Mouse (Mus musculus) left cerebral cortex, adult 2 months (tissue): ENCODE data around the gene Bbs4. TPM values are rescaled to one million over a fixed set of nuclear protein-coding genes. Genes with fewer than 3 reads are reported as not detected.

Experiments
- DNase-seq, 2 experiments: peaks; one replicate each; pipeline ENCODE4 v3.0.0; 2021 to 2022; ENCODE audit warnings: low spot score in 2 of 2, mixed read lengths in 1 of 2; ENCODE audit errors: extremely low spot score in 1 of 2
- H3K27ac ChIP-seq: fragments of 200-600 bp; 2 replicates; pipeline ENCODE4 v1.8.1; 2022
- H3K4me3 ChIP-seq: fragments of 200-600 bp; 2 replicates; pipeline ENCODE4 v1.8.1; 2022
- CTCF ChIP-seq: fragments of 200-600 bp; IDR thresholded peaks from 2 replicates; pipeline ENCODE4 v1.8.1; 2022; ENCODE audit warnings: antibody characterized with exemption, mild to moderate bottlenecking, moderate library complexity
- intact Hi-C: fragments of 180-260 bp; cut with DNase I; formaldehyde crosslinking; loops from one replicate; pipeline ENCODE4 v1.15.1; 2025
- total RNA-seq, 2 experiments: library from RNA; stranded (reverse); gene quantifications; 2 replicates each; pipeline ENCODE4 v1.2.3; 2021

Bbs4 gene
- total RNA-seq, 2 experiments from 2014 or later, result 41.7 to 44.5 TPM

DNA sequence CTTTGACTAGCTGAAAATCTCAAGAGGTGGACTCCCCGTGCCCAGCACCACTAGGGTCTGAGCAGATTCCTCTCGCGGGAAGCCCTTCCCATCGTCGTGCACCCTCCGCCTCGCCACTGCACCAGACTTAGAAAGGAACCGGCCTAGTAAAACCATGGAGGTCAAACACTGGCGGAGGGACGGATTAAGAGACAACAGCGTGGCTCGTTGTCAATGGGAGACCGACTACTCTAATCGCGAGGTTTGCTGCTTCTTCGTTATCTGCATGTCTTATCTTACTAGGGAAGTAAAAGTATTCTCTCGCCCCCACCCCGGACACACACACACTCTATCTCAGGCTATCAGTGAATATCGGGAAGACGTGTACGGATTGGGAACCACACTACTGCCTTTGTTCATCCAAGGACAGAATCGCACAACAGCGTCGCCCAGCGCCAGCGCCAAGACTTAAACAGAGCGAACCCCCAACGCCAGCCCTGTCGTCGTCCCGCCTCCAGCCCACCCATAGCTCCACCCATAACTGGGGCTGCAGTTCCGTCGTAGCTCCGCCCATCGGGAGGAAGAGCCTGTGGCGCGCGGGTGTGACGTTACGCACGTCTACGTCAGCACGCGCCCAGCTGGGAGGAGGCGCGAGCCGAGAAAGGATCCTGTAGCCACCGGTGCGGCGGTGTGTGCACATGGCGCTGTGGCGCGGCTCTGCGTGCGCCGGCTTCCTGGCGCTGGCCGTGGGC is 62.2 kb downstream of the Bbs4 start, which contains the start of gene Adpgk:
TSS of gene Adpgk (plus strand) at position 602 of the 731 bp plus-strand sequence.
- intact Hi-C loops, result loop anchor here (1.0 kb wide), 1 partner anchor 195 kb away; the partner anchor contains the start of gene Arih1
- DNase-seq, result peak; percentile 99
- Histone ChIP-seq H3K4me3 (peak within 1 kb of the TSS; percentile 64), H3K27ac (peak within 1 kb of the TSS; percentile 86)
- TF ChIP-seq CTCF, result peak; percentile 45

DNA sequence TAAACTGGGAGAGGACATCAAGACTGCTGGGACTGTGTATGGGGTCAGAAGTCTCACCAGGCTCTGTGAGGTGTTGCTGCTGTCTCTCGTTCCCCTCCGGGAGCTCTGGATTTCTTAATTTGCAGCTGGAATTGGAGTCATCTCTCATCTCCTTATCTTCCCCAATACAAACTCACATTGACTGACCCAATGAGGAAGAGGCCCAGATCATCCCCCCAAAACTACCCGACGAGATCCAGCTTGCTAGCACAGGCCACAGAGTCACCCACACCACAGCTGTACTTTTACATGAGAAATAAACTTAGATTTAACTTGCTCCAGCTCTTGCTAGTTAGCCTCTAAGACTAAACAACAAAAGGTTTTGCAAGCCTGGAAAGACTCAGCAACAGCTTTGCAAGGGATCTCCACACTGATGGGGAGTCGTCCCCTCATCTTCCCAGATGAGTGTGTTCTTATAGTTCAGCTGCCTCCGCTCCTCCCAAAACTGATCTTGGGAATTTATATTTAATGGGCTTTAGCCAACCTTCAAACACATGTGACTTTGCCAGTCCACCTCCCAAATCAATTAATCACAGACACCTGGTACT is 63.7 kb downstream of the Bbs4 start:
- Histone ChIP-seq H3K4me3 (no peak overlapping the region), H3K27ac (no peak overlapping the region)
- intact Hi-C loops, result no loop called here
- no peak for TF ChIP-seq CTCF
- DNase-seq, result no peak

DNA sequence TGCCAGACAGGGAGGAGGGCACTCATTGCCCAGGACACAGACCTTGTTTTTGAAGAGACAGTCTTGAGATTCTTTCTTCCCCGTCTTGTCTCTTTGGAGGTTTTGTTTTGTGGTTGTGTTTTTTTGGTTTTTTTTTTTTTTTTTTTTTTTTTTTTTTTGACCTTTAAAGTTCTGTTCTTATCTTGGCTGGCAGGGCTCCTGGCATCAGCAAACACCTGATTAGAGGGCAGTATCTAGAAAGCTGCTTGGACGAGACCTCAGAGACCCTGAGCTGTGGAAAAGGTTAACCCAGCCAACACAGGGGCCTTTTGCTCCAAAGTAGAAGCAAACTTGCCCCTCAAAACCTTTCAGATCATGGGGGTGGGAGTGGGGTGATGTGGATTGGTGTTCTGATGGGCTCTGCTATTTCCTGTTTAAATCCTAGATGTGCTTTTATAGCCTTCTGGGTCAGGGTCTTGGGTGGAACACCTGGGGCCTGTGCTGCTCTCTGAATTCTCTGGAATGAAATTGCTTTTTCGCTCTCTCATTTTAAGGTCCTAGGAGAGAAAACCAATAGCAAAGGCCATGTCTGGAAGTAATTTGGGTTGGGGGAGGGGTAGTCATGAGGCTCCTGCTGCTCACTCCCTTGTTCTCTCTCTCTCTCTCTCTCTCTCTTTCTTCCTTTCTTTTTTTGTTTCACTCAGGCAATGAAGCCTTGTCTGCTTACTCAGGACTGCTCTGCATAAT is 64.5 kb downstream of the Bbs4 start:
- DNase-seq, result no peak
- Histone ChIP-seq H3K4me3 (no peak overlapping the region), H3K27ac (no peak overlapping the region)
- TF ChIP-seq CTCF, result no peak
- intact Hi-C loops, result no loop called here

DNA sequence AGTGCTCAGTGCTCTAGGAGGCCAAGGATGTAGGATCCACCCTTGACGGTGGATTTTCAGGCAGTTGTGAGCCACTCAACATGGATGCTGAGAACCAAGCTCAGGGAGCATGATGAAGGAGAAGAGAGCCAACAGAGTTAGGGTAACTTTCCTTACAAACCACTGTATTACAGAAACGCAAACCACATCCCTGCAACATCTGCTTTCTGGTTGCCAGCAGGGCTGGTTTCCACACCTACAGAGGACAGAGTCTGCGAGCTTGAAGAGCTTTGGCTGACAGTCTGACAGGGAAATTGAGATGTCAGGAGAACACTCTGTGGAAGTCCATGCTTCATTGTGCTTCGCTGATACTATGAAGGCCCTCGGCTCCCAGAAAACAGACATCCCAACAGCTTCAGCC is 65.2 kb downstream of the Bbs4 start:
- no peak for DNase-seq
- no peak for TF ChIP-seq CTCF
- intact Hi-C loops, result no loop called here
- H3K4me3 ChIP-seq, result no peak overlapping the region
- H3K27ac ChIP-seq, result no peak overlapping the region

DNA sequence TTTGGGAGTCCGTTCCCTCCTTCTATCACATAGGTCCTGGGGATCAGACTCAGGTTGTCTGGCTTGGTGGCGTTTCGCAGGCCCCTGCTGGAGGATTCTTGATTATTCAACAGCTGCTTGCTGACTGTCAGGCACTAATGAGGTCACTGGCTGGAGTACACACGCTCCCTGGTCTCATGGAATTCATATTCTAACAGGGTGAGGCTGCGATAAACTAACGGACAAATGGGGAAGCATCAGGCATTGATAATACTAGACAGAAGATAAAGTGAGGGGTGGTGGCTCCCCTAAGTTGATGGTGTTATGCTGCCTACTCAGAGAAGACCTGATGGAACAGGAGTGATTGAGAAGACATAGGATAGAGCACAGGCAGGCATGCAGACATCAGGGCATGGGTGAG is 67.7 kb downstream of the Bbs4 start:
- no peak overlapping the region for H3K4me3 ChIP-seq
- TF ChIP-seq CTCF, result no peak
- DNase-seq, result no peak
- H3K27ac ChIP-seq, result no peak overlapping the region
- intact Hi-C loops, result no loop called here

DNA sequence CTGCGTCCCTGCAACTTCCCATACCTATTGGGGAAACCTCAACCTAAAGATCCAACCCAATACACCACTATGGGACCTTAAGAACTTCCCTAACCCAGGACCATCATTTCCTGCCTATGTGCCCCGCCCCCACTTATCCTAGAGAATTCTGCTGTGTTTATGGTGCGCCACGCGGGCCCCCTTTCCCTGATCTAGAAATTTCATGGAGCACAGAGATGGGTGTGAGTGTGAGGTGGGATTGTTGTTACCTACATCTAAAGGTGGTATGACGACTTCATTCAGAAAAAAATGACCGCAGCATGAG is 70.7 kb downstream of the Bbs4 start:
- H3K27ac ChIP-seq, result no peak overlapping the region
- intact Hi-C loops, result loop anchor here (2.0 kb wide), 2 partner anchors 270 to 380 kb away; no protein-coding TSS in a partner anchor
- H3K4me3 ChIP-seq, result no peak overlapping the region
- no peak for TF ChIP-seq CTCF
- no peak for DNase-seq

DNA sequence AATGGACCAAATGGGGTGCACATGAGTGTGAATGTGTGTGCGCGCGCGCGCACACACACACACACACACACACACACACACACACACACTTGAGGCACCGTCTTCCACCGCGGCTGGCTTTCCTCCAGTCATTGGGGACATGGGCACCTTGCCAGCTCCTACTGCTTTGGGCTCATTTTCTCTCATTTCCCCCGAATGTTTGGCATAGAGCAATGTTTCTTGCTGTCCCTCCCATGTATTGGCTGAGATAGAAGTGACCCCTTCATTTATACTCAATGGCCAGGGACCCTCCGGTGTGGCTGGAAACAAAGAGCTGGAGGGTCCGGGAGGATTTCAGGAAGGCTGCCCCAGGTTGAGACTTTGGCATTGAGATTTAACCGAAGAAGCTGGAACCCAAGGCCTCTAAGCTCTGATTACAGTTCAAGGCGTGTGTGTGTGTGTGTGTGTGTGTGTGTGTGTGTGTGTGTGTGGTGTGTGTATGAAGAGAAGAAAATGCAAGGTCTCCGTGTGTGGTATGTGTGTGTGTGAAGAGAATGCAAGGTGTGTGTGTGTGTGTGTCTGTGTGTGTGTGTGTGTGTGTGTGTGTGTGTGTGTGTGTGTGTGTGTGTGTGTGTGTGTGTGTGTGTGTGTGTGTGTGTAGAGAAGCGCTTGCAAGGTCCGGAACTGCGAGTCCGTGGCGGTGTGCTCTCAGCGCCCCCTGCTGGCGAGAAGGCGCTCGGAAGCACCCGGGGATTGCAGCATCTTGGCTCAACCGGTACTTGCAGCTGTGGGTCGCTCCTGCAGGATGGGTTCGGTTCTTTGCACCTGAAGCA is 71.2 kb downstream of the Bbs4 start:
- H3K27ac ChIP-seq, result no peak overlapping the region

DNA sequence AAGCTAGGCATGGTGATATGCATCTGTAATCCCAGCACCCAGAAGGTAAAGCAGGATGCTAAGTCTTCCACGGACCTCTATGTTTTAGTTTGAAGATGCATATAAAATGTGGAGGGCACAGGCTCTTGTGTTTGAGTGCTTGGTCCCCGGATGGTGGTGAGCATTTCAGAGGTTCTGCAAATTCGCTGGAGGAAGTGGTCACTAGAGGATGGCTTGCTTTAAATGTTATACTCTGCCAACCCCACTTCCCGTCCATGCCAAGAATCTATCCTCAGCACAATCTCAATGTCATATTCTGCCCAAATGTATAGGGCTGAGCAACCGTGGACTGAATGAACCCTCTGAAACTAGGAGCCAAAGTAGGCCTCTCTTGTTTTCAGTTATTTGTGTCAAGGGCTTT is 72.4 kb downstream of the Bbs4 start:
- Histone ChIP-seq H3K4me3 (no peak overlapping the region), H3K27ac (no peak overlapping the region)
- intact Hi-C loops, result no loop called here
- no peak for TF ChIP-seq CTCF
- no peak for DNase-seq

More for the DNA sequence above, 71.2 kb downstream of the Bbs4 start:
- TF ChIP-seq CTCF, result peak; percentile 61
- DNase-seq, result peak; percentile 80 to 84
- intact Hi-C loops, result loop anchor here (2.0 kb wide), 2 partner anchors 269 to 379 kb away; no protein-coding TSS in a partner anchor
- no peak overlapping the region for H3K4me3 ChIP-seq

DNA sequence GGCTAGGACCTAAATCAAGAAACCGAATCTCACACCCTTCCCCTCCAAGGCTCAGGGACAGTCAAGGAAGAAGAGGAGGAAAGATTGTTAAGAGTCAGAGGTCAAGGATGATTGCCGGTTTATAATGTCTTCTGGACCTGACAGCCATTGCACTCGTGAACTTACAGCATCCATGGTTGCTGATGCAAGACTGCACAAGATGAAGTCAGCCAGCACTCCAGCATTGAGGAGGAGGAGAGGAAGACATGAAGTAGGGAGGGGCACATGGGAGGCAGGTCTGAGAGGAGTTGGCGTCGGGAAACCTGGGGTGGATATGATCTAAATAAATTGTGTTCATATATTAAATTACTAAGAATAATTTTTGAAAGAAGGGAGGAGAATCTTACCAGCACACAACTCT is 74.6 kb downstream of the Bbs4 start:
- intact Hi-C loops, result no loop called here
- TF ChIP-seq CTCF, result no peak

DNA sequence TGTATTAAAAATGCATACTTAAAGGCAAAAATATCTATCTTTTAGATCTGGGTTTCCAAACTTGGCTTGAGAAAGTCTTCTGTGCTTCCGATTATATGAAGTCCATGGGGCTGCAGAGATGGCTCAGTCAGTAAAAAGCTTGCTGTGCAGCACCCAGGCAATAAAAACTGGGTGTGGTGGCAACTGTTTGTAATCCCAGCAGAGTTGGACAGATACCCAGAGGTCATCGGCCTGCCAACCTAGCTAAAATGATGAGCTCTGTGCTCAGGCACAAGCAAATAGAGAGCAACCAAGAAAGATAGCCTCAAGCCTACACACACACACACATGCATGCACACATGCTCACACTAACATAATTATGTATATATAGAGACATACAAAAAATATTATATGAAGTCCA is 75.1 kb downstream of the Bbs4 start:
- TF ChIP-seq CTCF, result no peak
- Histone ChIP-seq H3K4me3 (no peak overlapping the region), H3K27ac (no peak overlapping the region)
- no peak for DNase-seq
- intact Hi-C loops, result no loop called here

More for the DNA sequence above, 74.6 kb downstream of the Bbs4 start:
- no peak for DNase-seq
- Histone ChIP-seq H3K4me3 (no peak overlapping the region), H3K27ac (no peak overlapping the region)

DNA sequence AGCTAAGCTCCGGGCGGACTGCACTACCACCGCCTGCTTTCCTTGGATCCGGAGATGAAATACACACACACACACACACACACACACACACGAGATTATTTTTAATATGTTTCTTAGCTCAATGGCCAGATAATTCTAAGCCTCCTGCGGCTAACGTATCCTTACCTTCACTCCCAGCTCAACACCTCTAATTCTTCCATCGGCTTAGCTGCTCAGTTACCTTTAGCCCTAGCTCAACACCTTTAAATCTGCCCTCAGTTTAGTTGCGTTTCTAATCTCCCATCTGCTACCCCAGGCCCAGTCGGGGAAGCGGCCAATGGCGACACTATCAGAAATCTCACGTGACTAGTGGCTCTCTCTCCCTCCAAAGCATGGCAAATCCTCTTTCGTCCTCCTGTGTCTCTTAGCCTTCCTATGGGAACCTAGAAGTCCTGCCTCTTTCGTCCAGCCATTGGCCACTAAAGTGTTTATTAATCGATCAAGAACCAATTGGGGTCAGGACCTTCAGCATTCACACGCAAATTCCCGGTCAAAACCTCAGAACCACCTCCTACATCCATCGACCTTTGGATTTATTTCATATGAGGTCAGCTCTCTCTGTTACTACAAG is 78.4 kb downstream of the Bbs4 start:
- intact Hi-C loops, result no loop called here
- no peak for DNase-seq
- no peak for TF ChIP-seq CTCF
- Histone ChIP-seq H3K27ac (no peak overlapping the region), H3K4me3 (no peak overlapping the region)
